Mouse (Mus musculus) brain, adult 2 months (tissue): ENCODE results near the gene Il24.
A peak's percentile ranks its signal among the peaks of the same experiment; 100 is the strongest.

ENCODE experiments used
- DNase-seq: peaks from one replicate; pipeline ENCODE4 v3.0.0; 2011; ENCODE audit warnings: low read depth, low spot score

Il24 gene

GRCm38 (mm10) chr1:130854819-130855218 is 32.4 kb downstream of the Il24 start:
- DNase-seq: no peak

DNA sequence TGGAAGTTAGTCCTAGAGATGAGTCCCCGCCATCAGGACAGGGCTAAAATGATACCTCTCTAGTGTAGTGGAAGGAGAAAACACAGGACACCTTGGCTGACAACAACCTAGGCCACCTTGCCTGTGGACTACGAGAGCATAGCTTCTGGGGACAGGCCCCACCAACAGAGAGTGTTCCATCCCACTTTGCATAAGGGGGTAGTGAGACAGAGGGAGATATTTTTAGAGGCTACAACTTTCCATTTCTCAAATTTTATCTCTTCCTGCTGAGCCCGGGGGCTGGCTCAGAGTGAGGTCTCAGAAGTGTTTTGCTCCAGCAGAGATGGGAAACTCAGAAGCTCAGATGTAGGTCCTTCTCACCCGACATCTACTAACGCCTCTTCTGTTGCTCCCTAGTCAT is 36.8 kb downstream of the Il24 start:
- DNase-seq: peak; percentile 35

GRCm38 (mm10) chr1:130849530-130850214 is 37.6 kb downstream of the Il24 start:
- peak; percentile 59 for DNase-seq

GRCm38 (mm10) chr1:130844516-130844915 is 42.7 kb downstream of the Il24 start:
- DNase-seq: no peak

- no peak for DNase-seq
Measured at GRCm38 (mm10) chr1:130841621-130842020, 45.6 kb downstream of the Il24 start.

GRCm38 (mm10) chr1:130840599-130841379 is 46.5 kb downstream of the Il24 start:
- DNase-seq: no peak

DNA sequence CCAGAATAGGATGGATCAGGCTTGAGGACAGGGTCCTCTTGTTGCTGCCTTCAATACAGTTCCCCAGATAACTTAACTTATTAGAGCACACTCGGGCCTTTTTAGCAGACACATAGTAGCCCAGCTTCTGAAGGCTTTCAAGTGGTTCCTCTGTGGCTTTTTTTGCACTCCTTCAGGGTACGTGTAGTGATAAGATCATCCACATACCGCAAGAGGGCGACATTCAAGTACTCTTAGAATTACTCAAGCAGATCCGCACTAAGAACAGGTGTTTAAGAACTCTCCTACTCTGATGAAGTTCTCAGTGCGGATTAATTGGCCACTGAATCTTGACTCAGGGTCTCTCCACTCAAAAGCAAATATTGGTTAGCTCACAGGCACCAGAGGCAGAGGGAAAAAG is 49.0 kb downstream of the Il24 start:
- DNase-seq: peak; percentile 13

GRCm38 (mm10) chr1:130835161-130835936 is 51.9 kb downstream of the Il24 start:
- DNase-seq: peak; percentile 85

DNA sequence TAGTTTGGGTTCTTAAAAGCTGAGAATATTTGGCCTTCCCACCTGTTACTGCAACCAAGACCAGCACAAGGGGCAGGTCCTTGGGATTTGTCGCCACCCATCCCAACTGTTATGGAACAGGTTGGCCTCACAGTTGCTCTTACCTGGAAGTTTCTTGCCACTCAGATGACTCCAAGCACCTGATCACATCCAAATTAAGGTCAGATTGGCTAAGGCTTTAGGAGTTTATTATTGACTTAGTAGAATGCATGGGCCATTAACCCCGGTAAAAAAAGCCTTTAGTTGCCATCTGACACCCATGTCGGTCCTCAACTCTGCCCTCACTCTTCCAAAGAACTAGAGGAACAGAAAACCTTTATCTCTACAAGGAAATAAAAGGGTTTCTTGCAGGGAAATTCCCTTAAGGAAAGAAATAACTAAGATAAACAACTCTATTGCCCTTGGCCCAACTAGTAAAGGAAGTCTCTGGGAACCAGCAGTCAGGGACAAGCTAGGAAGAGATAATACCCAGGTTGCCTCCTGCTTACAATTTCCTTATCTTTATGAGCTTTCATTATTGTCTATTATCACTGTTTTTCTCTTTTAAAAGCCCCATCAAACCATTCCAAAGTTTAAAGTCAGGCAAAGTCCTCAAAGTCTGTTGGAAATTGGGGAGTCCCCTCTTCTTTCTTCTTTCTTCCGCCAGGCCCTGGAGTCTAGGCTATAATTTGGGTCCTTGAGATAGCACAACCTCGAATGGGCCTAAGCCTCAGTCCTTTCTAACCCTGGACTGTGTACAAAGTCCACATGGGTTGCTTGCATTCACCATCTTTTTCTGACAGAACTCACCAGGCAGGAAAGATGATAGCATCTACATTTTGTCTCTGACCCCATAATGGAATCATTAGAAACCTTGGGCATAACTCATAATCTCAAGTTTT is 54.8 kb downstream of the Il24 start:
- no peak for DNase-seq
